Mouse (Mus musculus) midbrain, embryonic 13.5 days (tissue): ENCODE results near the gene Gypa. TPM values are rescaled to one million over a fixed set of nuclear protein-coding genes. Genes with fewer than 3 reads are reported as not detected.

Experiments used
- ATAC-seq: fragments of 200-750 bp; cut with Nextera tagmentation; 2 replicates; pipeline ENCODE4 v1.8.0; 2017; ENCODE audit warnings: mild to moderate bottlenecking, moderate TSS enrichment, moderate library complexity
- H3K27ac ChIP-seq: fragments of 300-500 bp; sonication (generic); 2 replicates; pipeline ENCODE4 v1.5.1; 2015; ENCODE audit warnings: inconsistent platforms, mild to moderate bottlenecking, moderate library complexity
- H3K27me3 ChIP-seq: fragments of 300-500 bp; sonication (generic); 2 replicates; pipeline ENCODE4 v1.6.1; 2015; ENCODE audit warnings: mild to moderate bottlenecking, inconsistent platforms
- H3K36me3 ChIP-seq: fragments of 300-500 bp; sonication (generic); 2 replicates; pipeline ENCODE4 v1.6.1; 2015; ENCODE audit warnings: mild to moderate bottlenecking, inconsistent platforms
- H3K4me1 ChIP-seq: fragments of 300-500 bp; sonication (generic); replicated peaks from 2 replicates; pipeline ENCODE4 v1.6.1; 2015; ENCODE audit warnings: inconsistent platforms
- H3K4me2 ChIP-seq: fragments of 300-500 bp; sonication (generic); replicated peaks from 2 replicates; pipeline ENCODE4 v1.6.1; 2015; ENCODE audit warnings: moderate library complexity, mild to moderate bottlenecking, inconsistent platforms
- H3K4me3 ChIP-seq: fragments of 300-500 bp; sonication (generic); replicated peaks from 2 replicates; pipeline ENCODE4 v1.5.1; 2015; ENCODE audit warnings: mild to moderate bottlenecking, inconsistent platforms
- H3K9ac ChIP-seq: fragments of 300-500 bp; sonication (generic); replicated peaks from 2 replicates; pipeline ENCODE4 v1.6.1; 2015; ENCODE audit warnings: mild to moderate bottlenecking, inconsistent platforms
- H3K9me3 ChIP-seq: fragments of 300-500 bp; sonication (generic); 2 replicates; pipeline ENCODE4 v1.6.1; 2016; ENCODE audit warnings: mild to moderate bottlenecking, inconsistent platforms
- WGBS: fragments of 180-500 bp; shearing (Covaris S2); methylation state at CpG from one replicate; pipeline ENCODE4 v1.1.7; 2015; 5-methylcytosine and 5-hydroxymethylcytosine counted together
- polyA plus RNA-seq: library from polyadenylated mRNA; unstranded; fragments of >200 nt; fragmentation: Nextera tagmentation; extraction: Ambion mirVana; gene quantifications from 2 replicates; pipeline ENCODE4 v1.2.1, GENCODE M21; 2015

Gypa gene
- polyA plus RNA-seq, 1 experiment from 2014 or later, result 4.2 TPM

GRCm38 (mm10) chr8:80492987-80493441, 567 bp upstream of the Gypa start:
- Histone ChIP-seq H3K36me3 (no peaks in the 10 kb centered on the region), H3K9ac (peak overlapping the region; percentile 61; the same call in 1 of the 2 replicates), H3K4me3 (peak overlapping the region; percentile 53), H3K4me2 (peak overlapping the region; percentile 62), H3K27me3 (0 out of 2 replicates have a peak, but pooled peaks cover 4% of the 10 kb centered on the region), H3K27ac (no peak overlapping the region), H3K4me1 (peaks cover 7% of the 10 kb centered on the region), H3K9me3 (no peaks in the 10 kb centered on the region)
- ATAC-seq, result peak; percentile 83
- WGBS, result 0% methylated on average over 16 of the region's 16 CpGs

- H3K4me3 ChIP-seq, result no peak overlapping the region
- H3K4me1 ChIP-seq, result peaks cover 7% of the 10 kb centered on the region
- no peak for ATAC-seq
- 87% methylated on average over 2 of the region's 2 CpGs for WGBS
- H3K9ac ChIP-seq, result no peak overlapping the region
- no peaks in the 10 kb centered on the region for H3K36me3 ChIP-seq
- H3K4me2 ChIP-seq, result no peak overlapping the region
- 0 out of 2 replicates have a peak, but pooled peaks cover 4% of the 10 kb centered on the region for H3K27me3 ChIP-seq
- H3K9me3 ChIP-seq, result no peaks in the 10 kb centered on the region
- H3K27ac ChIP-seq, result no peak overlapping the region
Measured at GRCm38 (mm10) chr8:80494346-80494660, 722 bp downstream of the Gypa start.

- H3K4me2 ChIP-seq, result no peak overlapping the region
- H3K9ac ChIP-seq, result no peak overlapping the region
- peak; percentile 69 for ATAC-seq
- H3K27ac ChIP-seq, result no peak overlapping the region
- H3K9me3 ChIP-seq, result no peaks in the 10 kb centered on the region
- H3K4me1 ChIP-seq, result peaks cover 7% of the 10 kb centered on the region
- no peaks in the 10 kb centered on the region for H3K36me3 ChIP-seq
- H3K27me3 ChIP-seq, result 0 out of 2 replicates have a peak, but pooled peaks cover 4% of the 10 kb centered on the region
- H3K4me3 ChIP-seq, result no peak overlapping the region
- 92% methylated on average over 5 of the region's 5 CpGs for WGBS
Measured at GRCm38 (mm10) chr8:80494819-80495218, 1.2 kb downstream of the Gypa start.

- 97% methylated on average over 6 of the region's 6 CpGs for WGBS
- no peak for ATAC-seq
- no peak overlapping the region for H3K4me2 ChIP-seq
Measured at GRCm38 (mm10) chr8:80495527-80495926, 1.9 kb downstream of the Gypa start.

GRCm38 (mm10) chr8:80497323-80497722, 3.7 kb downstream of the Gypa start:
- Histone ChIP-seq H3K27me3 (0 out of 2 replicates have a peak, but pooled peaks cover 4% of the 10 kb centered on the region), H3K9ac (no peak overlapping the region), H3K9me3 (no peaks in the 10 kb centered on the region), H3K4me3 (no peak overlapping the region), H3K4me1 (peaks cover 7% of the 10 kb centered on the region), H3K27ac (no peak overlapping the region), H3K4me2 (no peak overlapping the region), H3K36me3 (no peaks in the 10 kb centered on the region)
- no peak for ATAC-seq
- WGBS, result 78% methylated on average over 4 of the region's 4 CpGs

More at GRCm38 (mm10) chr8:80495527-80495926, 1.9 kb downstream of the Gypa start:
- no peak overlapping the region for H3K4me3 ChIP-seq
- peaks cover 7% of the 10 kb centered on the region for H3K4me1 ChIP-seq
- 0 out of 2 replicates have a peak, but pooled peaks cover 4% of the 10 kb centered on the region for H3K27me3 ChIP-seq
- no peak overlapping the region for H3K27ac ChIP-seq
- no peaks in the 10 kb centered on the region for H3K9me3 ChIP-seq
- no peak overlapping the region for H3K9ac ChIP-seq
- no peaks in the 10 kb centered on the region for H3K36me3 ChIP-seq

- Histone ChIP-seq H3K9me3 (no peaks in the 10 kb centered on the region), H3K4me1 (no peaks in the 10 kb centered on the region), H3K4me2 (no peak overlapping the region), H3K36me3 (no peaks in the 10 kb centered on the region), H3K27me3 (no peaks in the 10 kb centered on the region), H3K27ac (no peak overlapping the region), H3K9ac (no peak overlapping the region), H3K4me3 (no peak overlapping the region)
- no peak for ATAC-seq
- 68% methylated on average over 2 of the region's 2 CpGs for WGBS
Measured at GRCm38 (mm10) chr8:80500244-80500643, 6.7 kb downstream of the Gypa start.

GRCm38 (mm10) chr8:80500773-80501172, 7.2 kb downstream of the Gypa start:
- no peaks in the 10 kb centered on the region for H3K27me3 ChIP-seq
- no peak for ATAC-seq
- WGBS, result 85% methylated on average over 3 of the region's 3 CpGs

GRCm38 (mm10) chr8:80501283-80501682, 7.7 kb downstream of the Gypa start:
- no peak for ATAC-seq
- Histone ChIP-seq H3K27me3 (no peaks in the 10 kb centered on the region), H3K4me2 (no peak overlapping the region), H3K4me1 (no peaks in the 10 kb centered on the region), H3K36me3 (no peaks in the 10 kb centered on the region), H3K4me3 (no peak overlapping the region), H3K9ac (no peak overlapping the region), H3K9me3 (no peaks in the 10 kb centered on the region), H3K27ac (no peak overlapping the region)
- WGBS, result 78% methylated on average over 6 of the region's 6 CpGs

More at GRCm38 (mm10) chr8:80500773-80501172, 7.2 kb downstream of the Gypa start:
- Histone ChIP-seq H3K9me3 (no peaks in the 10 kb centered on the region), H3K9ac (no peak overlapping the region), H3K4me2 (no peak overlapping the region), H3K27ac (no peak overlapping the region), H3K4me1 (no peaks in the 10 kb centered on the region), H3K36me3 (no peaks in the 10 kb centered on the region), H3K4me3 (no peak overlapping the region)

- Histone ChIP-seq H3K4me2 (no peak overlapping the region), H3K27ac (no peak overlapping the region), H3K36me3 (no peaks in the 10 kb centered on the region), H3K27me3 (no peaks in the 10 kb centered on the region), H3K4me1 (no peaks in the 10 kb centered on the region), H3K9ac (no peak overlapping the region), H3K9me3 (no peaks in the 10 kb centered on the region), H3K4me3 (no peak overlapping the region)
- ATAC-seq, result no peak
- 90% methylated on average over 5 of the region's 5 CpGs for WGBS
Measured at GRCm38 (mm10) chr8:80526382-80527355, 33.1 kb downstream of the Gypa start.

- ATAC-seq, result no peak
- Histone ChIP-seq H3K9me3 (no peaks in the 10 kb centered on the region; the same call in 1 of the 2 replicates), H3K4me1 (no peaks in the 10 kb centered on the region), H3K4me2 (no peak overlapping the region), H3K4me3 (no peak overlapping the region), H3K27ac (no peak overlapping the region), H3K9ac (no peak overlapping the region), H3K36me3 (no peaks in the 10 kb centered on the region), H3K27me3 (no peaks in the 10 kb centered on the region)
- WGBS, result 95% methylated on average over 3 of the region's 3 CpGs
Measured at GRCm38 (mm10) chr8:80541836-80542235, 48.3 kb downstream of the Gypa start.

- H3K27ac ChIP-seq, result no peak overlapping the region
- no peak overlapping the region for H3K4me2 ChIP-seq
- no peaks in the 10 kb centered on the region for H3K4me1 ChIP-seq
- H3K4me3 ChIP-seq, result no peak overlapping the region
- no peaks in the 10 kb centered on the region for H3K9me3 ChIP-seq
- H3K27me3 ChIP-seq, result no peaks in the 10 kb centered on the region
- no peaks in the 10 kb centered on the region for H3K36me3 ChIP-seq
- no peak for ATAC-seq
- H3K9ac ChIP-seq, result no peak overlapping the region
Measured at GRCm38 (mm10) chr8:80550436-80550835, 56.9 kb downstream of the Gypa start.

- Histone ChIP-seq H3K9me3 (no peaks in the 10 kb centered on the region), H3K4me1 (no peaks in the 10 kb centered on the region), H3K4me3 (no peak overlapping the region), H3K4me2 (no peak overlapping the region), H3K27me3 (no peaks in the 10 kb centered on the region), H3K27ac (no peak overlapping the region), H3K9ac (no peak overlapping the region), H3K36me3 (no peaks in the 10 kb centered on the region)
- no peak for ATAC-seq
- 53% methylated on average over 3 of the region's 3 CpGs for WGBS
Measured at GRCm38 (mm10) chr8:80551303-80551702, 57.7 kb downstream of the Gypa start.
